Mouse (Mus musculus): Measurements from ENCODE around the gene Fam69a.

GRCm38 (mm10) chr5:107978289-107979035 is 8.4 kb downstream of the Fam69a start:
- TF ChIP-seq CTCF (conservative IDR thresholded peaks at IDR 0.05; ENCODE audit: insufficient read depth, insufficient read length, low read depth, low read length): no peak
- TF ChIP-seq POLR2A (IDR thresholded peaks at IDR 0.05; ENCODE audit: low read depth, low read length): no peak

Measured in kidney, adult 2 months (tissue).